Mouse (Mus musculus) gastrocnemius, adult 2 months (tissue): ENCODE measurements around the gene Olfr981. TPM values are rescaled to one million over a fixed set of nuclear protein-coding genes. Genes with fewer than 3 reads are reported as not detected.
"Not testable (repeated sequence)": the region's sequence is repeated elsewhere in the genome, so short reads cannot be mapped to it uniquely, and the experiment has no call there.

Source experiments
- DNase-seq: peaks from one replicate; pipeline ENCODE4 v3.0.0; 2022
- H3K27ac ChIP-seq: fragments of 200-600 bp; 2 replicates; pipeline ENCODE4 v1.8.1; 2022; ENCODE audit warnings: mild to moderate bottlenecking
- H3K4me3 ChIP-seq: fragments of 200-600 bp; 2 replicates; pipeline ENCODE4 v1.8.1; 2022; ENCODE audit warnings: mild to moderate bottlenecking, moderate library complexity
- CTCF ChIP-seq: fragments of 200-600 bp; IDR thresholded peaks from 2 replicates; pipeline ENCODE4 v1.8.1; 2022; ENCODE audit warnings: antibody characterized with exemption, mild to moderate bottlenecking, moderate library complexity
- intact Hi-C: fragments of 180-260 bp; cut with DNase I; formaldehyde crosslinking; loops from one replicate; pipeline ENCODE4 v1.15.1; 2025
- long read RNA-seq, 2 experiments: library from polyadenylated mRNA; stranded (forward); transcript quantifications; one replicate each; pipeline ENCODE4 v2.0.0; 2021
- total RNA-seq, 2 experiments: library from RNA; stranded (reverse); gene quantifications; 2 replicates each; pipeline ENCODE4 v1.2.3; 2021

Olfr981 gene
- not detected for total RNA-seq
- long read RNA-seq, experiment 1: 0 reads
- long read RNA-seq, experiment 2: 0 reads

- H3K4me3 ChIP-seq: no peak within 1 kb of the TSS
- no peak within 1 kb of the TSS for H3K27ac ChIP-seq
- TF ChIP-seq CTCF: no peak
- intact Hi-C loops: no loop called here
- no peak for DNase-seq
Measured at GRCm38 (mm10) chr9:40021164-40021563, at the start of gene Olfr981. Gene Olfr981, plus strand, starts transcription at chr9:40021464.

- intact Hi-C loops, H3K4me3 ChIP-seq, DNase-seq, H3K27ac ChIP-seq: not testable (repeated sequence)
Measured at GRCm38 (mm10) chr9:39976581-39977145, 44.6 kb upstream of the Olfr981 start.

- intact Hi-C loops: no loop called here
- Histone ChIP-seq H3K27ac (no peak within 1 kb of the TSS), H3K4me3 (no peak within 1 kb of the TSS)
- DNase-seq: no peak
- TF ChIP-seq CTCF: no peak
Measured at GRCm38 (mm10) chr9:39991813-39992212, 29.5 kb upstream of the Olfr981 start, which contains the start of gene Olfr978. Gene Olfr978, plus strand, starts transcription at chr9:39992113.

- intact Hi-C loops: no loop called here
- TF ChIP-seq CTCF: no peak
- no peak within 1 kb of the TSS for H3K4me3 ChIP-seq
- no peak within 1 kb of the TSS for H3K27ac ChIP-seq
- DNase-seq: no peak
Measured at GRCm38 (mm10) chr9:40003365-40003764, 17.9 kb upstream of the Olfr981 start, which contains the start of gene Olfr979. Gene Olfr979, minus strand, starts transcription at chr9:40003465.

- Histone ChIP-seq H3K27ac (no peak within 1 kb of the TSS), H3K4me3 (no peak within 1 kb of the TSS)
- intact Hi-C loops: no loop called here
- TF ChIP-seq CTCF: no peak
- DNase-seq: no peak
Measured at GRCm38 (mm10) chr9:40009482-40009881, 11.8 kb upstream of the Olfr981 start, which contains the start of gene Olfr980. Gene Olfr980, minus strand, starts transcription at chr9:40009582.

- Histone ChIP-seq H3K27ac (no peak overlapping the region), H3K4me3 (no peak overlapping the region)
- intact Hi-C loops: no loop called here
- no peak for DNase-seq
- no peak for TF ChIP-seq CTCF
Measured at GRCm38 (mm10) chr9:40050138-40050537, 28.9 kb downstream of the Olfr981 start.

GRCm38 (mm10) chr9:40073529-40073928 is 52.3 kb downstream of the Olfr981 start, which contains the start of gene Olfr982:
Gene Olfr982, plus strand, starts transcription at chr9:40073829.
- no peak for TF ChIP-seq CTCF
- Histone ChIP-seq H3K4me3 (no peak within 1 kb of the TSS), H3K27ac (no peak within 1 kb of the TSS)
- DNase-seq: no peak
- intact Hi-C loops: no loop called here

Other genes starting within 250 kb of the Olfr981 start
- gene Olfr968, start 238.2 kb upstream of the Olfr981 start, total RNA-seq: not detected
- not detected for gene Olfr969, start 230.5 kb upstream of the Olfr981 start, total RNA-seq
- gene Olfr970, start 212.6 kb upstream of the Olfr981 start, total RNA-seq: not detected
- not detected for gene Olfr971, start 184.6 kb upstream of the Olfr981 start, total RNA-seq
- gene Olfr972, start 155.0 kb upstream of the Olfr981 start, total RNA-seq: not detected
- not detected for gene Olfr229, start 114.1 kb upstream of the Olfr981 start, total RNA-seq
- not detected for gene Olfr974, start 84.0 kb upstream of the Olfr981 start, total RNA-seq
- not detected for gene Olfr975, start 69.4 kb upstream of the Olfr981 start, total RNA-seq
- gene Olfr976, start 60.3 kb upstream of the Olfr981 start, total RNA-seq: not detected
- gene Olfr978, start 29.4 kb upstream of the Olfr981 start, total RNA-seq: not detected
- not detected for gene Olfr979, start 18.0 kb upstream of the Olfr981 start, total RNA-seq
- not detected for gene Olfr980, start 11.9 kb upstream of the Olfr981 start, total RNA-seq
- gene Olfr982, start 52.4 kb downstream of the Olfr981 start, total RNA-seq: not detected
- gene Olfr983, start 72.1 kb downstream of the Olfr981 start, total RNA-seq: not detected
- not detected for gene Olfr984, start 92.7 kb downstream of the Olfr981 start, total RNA-seq
- not detected for gene Olfr985, start 108.7 kb downstream of the Olfr981 start, total RNA-seq
- not detected for gene Tmem225, start 126.7 kb downstream of the Olfr981 start, total RNA-seq
- gene Olfr986, start 159.5 kb downstream of the Olfr981 start, total RNA-seq: not detected
- 1 to 10 TPM; 1.4 to 1.8 TPM for gene Zfp202, start 170.9 kb downstream of the Olfr981 start, total RNA-seq
- 1 to 10 TPM in 1 of 2 experiments, under 1 TPM in 1; 0.64 to 2.4 TPM for gene Scn3b, start 247.8 kb downstream of the Olfr981 start, total RNA-seq